Mouse (Mus musculus) large intestine, adult 2 months (tissue): ENCODE data around the gene Anxa6. TPM values are rescaled to one million over a fixed set of nuclear protein-coding genes. Genes with fewer than 3 reads are reported as not detected.

ENCODE experiments used
- DNase-seq: peaks from one replicate; pipeline ENCODE4 v3.0.0-alpha.2; 2012; ENCODE audit warnings: low read depth, low spot score
- WGBS: fragments of 180-500 bp; shearing (Covaris S2); methylation state at CpG from one replicate; pipeline ENCODE4 v1.1.7; 2018; 5-methylcytosine and 5-hydroxymethylcytosine counted together
- polyA plus RNA-seq: library from polyadenylated mRNA; depleted of rRNA; stranded (reverse); fragments of >200 nt; gene quantifications from 2 replicates; pipeline ENCODE4 v1.2.3, GENCODE M21; 2012; rRNA removed

The Anxa6 gene
- polyA plus RNA-seq, 1 experiment: 46.6 TPM

DNA sequence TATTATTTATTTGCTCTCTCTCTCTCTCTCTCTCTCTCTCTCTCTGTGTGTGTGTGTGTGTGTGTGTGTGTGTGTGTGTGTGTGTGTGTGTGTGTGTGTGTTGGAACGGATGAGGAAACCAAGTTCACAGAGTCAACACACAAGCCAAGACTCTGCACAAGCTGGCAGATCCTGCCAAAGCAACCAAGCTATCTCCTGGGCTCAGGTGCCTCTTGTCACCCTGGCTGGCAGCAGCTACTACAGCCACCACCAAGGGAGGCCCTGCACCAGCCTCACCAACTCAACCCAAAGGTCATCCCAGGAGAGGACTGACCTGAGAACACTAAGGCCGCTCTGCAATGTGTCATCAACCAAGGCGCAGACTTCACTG is 96.5 kb downstream of the Anxa6 start:
- no peak for DNase-seq
- WGBS: 41% methylated on average over 3 of the region's 3 CpGs

DNA sequence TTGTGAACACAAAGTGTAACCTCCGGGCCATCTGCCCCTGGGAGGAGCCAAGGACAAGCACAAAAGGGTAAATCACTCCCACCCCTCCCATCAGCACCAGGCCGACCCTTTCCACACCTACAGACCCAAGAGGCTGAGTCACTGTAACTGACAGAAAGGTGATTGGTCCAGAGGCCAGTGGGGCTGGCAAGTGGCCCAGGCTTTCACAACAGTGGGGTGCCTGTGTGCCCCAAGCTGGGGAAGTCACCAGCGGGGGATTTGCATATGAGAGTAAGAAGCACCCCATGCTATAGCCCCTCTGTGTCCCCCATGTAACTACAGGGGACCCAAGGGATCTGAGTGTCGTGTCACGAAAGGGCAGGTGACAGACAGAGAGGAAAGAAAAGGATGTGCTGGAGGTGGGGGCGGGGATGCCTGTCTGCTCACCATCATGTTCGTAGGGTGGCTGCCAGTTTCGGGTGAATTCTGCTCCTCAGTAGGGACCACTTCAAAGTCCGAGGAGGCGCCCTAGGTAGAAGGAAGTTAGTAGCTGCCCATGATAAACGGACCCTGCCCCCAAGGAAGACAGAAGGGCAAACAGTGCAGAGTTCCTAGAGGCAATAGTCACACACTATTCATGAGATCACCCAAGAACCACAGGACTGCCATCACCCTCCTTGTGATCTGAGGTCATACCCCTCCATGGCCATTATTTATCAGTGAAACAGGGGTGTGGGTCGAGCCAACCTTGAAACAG is 97.0 kb downstream of the Anxa6 start:
- DNase-seq: no peak
- WGBS: 22% methylated on average over 12 of the region's 12 CpGs

DNA sequence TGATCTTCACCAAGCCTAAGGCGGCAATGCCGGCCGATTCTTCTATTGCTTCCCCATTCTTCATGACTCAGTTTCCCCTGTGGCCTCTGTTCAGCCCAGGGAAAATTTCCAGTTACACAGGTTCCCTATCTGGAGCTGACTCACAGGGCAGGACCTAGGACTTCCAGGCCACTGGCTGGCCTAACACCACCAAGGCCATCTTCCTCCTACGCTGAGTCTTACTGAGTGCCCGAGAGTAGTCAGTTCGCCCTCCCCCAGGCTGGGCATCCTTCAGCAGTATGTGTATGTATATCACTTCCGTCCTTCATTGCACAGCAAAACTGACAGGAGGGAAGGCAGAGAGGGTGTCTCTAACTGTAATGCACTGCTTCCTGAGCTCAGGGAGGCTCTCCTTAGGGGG is 99.0 kb downstream of the Anxa6 start:
- WGBS: 93% methylated on average over 7 of the region's 7 CpGs
- no peak for DNase-seq

DNA sequence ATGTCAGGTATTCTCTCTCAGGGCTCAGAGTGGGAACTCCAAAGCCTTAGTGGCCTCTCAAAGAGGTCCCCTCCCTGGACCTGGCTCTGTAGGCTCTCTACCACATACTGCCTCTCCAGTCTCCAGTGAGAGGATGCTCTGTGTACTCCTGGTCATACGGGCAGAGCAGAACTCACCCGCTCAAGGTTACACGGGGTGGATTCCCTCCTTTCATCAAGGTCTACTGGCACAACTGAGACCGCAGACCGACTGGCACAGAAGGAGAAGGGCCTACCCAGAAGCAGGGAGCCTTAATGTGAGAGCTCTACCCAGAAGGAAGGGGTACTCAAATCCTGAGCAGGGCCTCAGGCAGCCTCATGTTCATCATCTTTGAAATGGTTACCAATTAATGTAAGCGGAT is 100.7 kb downstream of the Anxa6 start:
- WGBS: 91% methylated on average over 6 of the region's 6 CpGs

DNA sequence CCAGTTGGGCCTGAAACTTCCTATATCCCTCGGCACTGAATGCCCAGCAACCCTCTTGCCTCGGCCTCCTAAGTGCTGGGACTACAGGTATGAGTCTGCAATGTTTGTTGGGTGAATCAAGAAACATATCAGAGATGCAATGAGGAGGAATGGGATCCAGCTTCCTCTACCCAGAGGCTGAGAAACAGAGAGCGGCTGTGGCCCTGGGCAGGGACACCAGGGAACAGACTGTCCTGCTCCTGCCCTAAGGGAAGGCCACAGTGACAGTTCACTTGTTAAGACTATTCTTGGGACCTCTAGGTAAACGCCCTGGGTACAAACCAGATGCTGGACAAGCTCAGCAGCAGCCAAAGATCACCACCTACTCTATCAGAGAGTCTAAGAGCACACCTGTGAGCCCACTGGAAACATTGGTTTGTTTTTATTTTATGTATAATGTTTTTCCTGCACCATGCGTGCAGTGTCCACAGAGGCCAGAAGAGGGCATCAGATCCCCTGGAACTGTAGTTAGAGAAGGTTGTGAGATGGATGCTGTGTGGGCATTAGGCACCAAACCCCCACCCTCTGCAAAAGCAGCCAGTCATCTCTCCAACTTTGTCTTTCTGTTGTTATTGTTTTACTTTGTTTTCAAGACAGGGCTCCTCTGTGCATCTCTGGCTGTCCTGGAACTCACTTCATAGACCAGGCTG is 101.7 kb downstream of the Anxa6 start:
- 73% methylated on average over 5 of the region's 5 CpGs for WGBS
- no peak for DNase-seq

More for the DNA sequence above, 100.7 kb downstream of the Anxa6 start:
- no peak for DNase-seq

DNA sequence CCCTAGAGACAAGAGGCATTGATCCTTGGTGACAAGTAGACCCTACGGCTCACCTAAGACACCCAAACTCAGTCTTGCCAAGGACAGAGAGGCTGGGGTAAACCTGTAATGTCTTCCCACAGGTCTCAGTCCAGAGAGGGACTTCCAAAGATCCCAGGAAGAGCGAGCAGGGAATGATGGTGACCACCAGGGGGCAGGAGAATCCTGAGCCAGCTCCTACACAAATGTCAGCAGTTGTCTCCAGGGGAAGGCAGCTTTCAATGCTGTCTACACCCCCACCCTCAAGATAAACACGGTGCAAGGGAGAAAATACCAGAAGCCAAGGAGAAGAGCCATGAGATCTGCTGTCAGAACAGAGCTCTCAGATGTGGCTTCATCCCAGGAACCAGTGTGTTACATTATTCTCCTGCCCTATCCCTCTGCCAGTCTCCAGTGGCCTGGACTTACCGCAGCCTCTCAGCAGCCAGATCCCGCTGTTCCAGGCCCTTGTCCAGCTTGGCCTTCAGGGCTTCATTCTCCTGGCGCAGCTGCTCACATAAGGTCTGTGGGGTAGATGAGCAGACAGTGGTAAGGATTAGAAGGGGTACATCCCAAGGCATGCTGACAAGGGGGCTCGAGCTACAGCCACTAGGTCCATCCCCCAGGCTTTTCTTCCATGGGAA is 102.8 kb downstream of the Anxa6 start:
- no peak for DNase-seq

DNA sequence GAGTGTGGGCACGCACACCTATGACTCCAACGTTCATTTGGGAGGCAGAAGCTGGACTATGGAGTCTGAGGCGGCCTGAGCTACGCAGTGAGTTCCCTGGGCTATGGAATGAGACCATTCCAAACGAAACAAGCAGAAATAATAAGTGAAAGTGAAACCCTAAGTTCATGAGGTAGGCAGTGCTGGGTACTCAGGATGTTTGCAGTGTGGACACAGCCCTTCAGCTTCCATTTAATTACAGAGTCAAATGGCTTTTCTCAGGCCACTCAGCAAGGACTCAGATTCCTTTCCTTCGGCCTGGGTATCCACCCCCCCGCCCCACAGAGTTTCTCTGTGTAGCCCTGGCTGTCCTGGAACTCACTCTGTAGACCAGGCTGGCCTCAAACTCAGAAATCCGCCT is 103.5 kb downstream of the Anxa6 start:
- no peak for DNase-seq
- WGBS: 83% methylated on average over 8 of the region's 8 CpGs

More for the DNA sequence above, 102.8 kb downstream of the Anxa6 start:
- 67% methylated on average over 7 of the region's 7 CpGs for WGBS

DNA sequence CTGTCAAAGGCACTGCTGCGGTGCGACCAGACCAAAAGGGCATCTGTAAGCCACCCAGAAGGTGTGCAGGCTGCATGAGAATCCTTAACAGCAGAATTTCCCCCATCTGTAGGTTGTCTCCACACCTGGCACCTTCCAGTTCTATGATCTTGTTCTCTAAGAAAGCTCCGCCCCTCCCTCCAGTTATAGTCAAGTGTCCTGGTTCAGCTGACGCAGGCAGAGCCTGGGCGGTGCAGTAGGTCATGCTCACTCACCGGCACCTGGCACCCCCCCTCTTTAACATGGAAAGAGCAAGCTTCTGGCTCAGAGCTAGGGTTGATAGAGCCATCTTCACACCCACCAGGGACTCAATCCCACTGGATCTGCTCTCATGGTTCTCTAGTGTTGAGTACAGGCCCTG is 104.0 kb downstream of the Anxa6 start:
- no peak for DNase-seq
- 83% methylated on average over 6 of the region's 6 CpGs for WGBS

Other genes with a start within 250 kb of the Anxa6 start
- gene Cdc42se2, start 245.8 kb downstream of the Anxa6 start, polyA plus RNA-seq: 81.0 and 102 TPM in 2 replicates
- 0.70 and 0.72 TPM in 2 replicates for gene Lyrm7, start 172.5 kb downstream of the Anxa6 start, polyA plus RNA-seq
- gene Hint1, start 167.1 kb downstream of the Anxa6 start, polyA plus RNA-seq: 577 and 667 TPM in 2 replicates
- gene Gpx3, start 131.0 kb downstream of the Anxa6 start, polyA plus RNA-seq: 86.3 and 88.0 TPM in 2 replicates
- gene Tnip1, start 70.5 kb downstream of the Anxa6 start, polyA plus RNA-seq: 49.6 and 88.0 TPM in 2 replicates
- gene Ccdc69, start 44.7 kb upstream of the Anxa6 start, polyA plus RNA-seq: 3.8 and 4.0 TPM in 2 replicates
- 28.6 and 32.5 TPM in 2 replicates for gene Gm2a, start 64.7 kb upstream of the Anxa6 start, polyA plus RNA-seq
- gene Slc36a3, start 118.3 kb upstream of the Anxa6 start, polyA plus RNA-seq: 0.15 and 0.19 TPM in 2 replicates
- gene Slc36a2, start 151.6 kb upstream of the Anxa6 start, polyA plus RNA-seq: 2.9 and 3.6 TPM in 2 replicates
- gene Slc36a1, start 170.9 kb upstream of the Anxa6 start, polyA plus RNA-seq: 17.3 and 73.4 TPM in 2 replicates